Mouse (Mus musculus) liver, adult 2 months (tissue): ENCODE measurements at regions not wholly inside any gene's neighbourhood (a gene's known extent, or its start where the extent isn't known, plus 50 kb on each side); places are given as distances from the start of the nearest gene placed in this dataset.

Experiments
- DNase-seq: peaks from one replicate; pipeline ENCODE4 v3.0.0-alpha.2; 2011; ENCODE audit warnings: low read depth, low spot score; ENCODE audit errors: extremely low read depth
- H3K27ac ChIP-seq: fragments of 200-500 bp; replicated peaks from 2 replicates; pipeline ENCODE4 v1.5.1; 2012; ENCODE audit warnings: low read depth, mild to moderate bottlenecking, control low read depth, inconsistent platforms, low read length; ENCODE audit not compliant: insufficient read depth
- H3K27me3 ChIP-seq: fragments of 200-500 bp; 2 replicates; pipeline ENCODE4 v1.6.1; 2012; ENCODE audit warnings: mild to moderate bottlenecking, moderate library complexity, low read length, inconsistent platforms; ENCODE audit not compliant: control insufficient read depth, insufficient read depth
- H3K36me3 ChIP-seq: fragments of 200-500 bp; 2 replicates; pipeline ENCODE4 v1.6.1; 2012; ENCODE audit warnings: low read length, inconsistent platforms; ENCODE audit not compliant: control insufficient read depth, insufficient read depth
- H3K4me1 ChIP-seq: fragments of 200-500 bp; 2 replicates; pipeline ENCODE4 v1.6.1; 2011; ENCODE audit warnings: low read length; ENCODE audit not compliant: control insufficient read depth, insufficient read depth
- H3K4me3 ChIP-seq: fragments of 200-500 bp; 2 replicates; pipeline ENCODE4 v1.5.1; 2011; ENCODE audit warnings: low read depth, mild to moderate bottlenecking, control low read depth, low read length, moderate library complexity; ENCODE audit not compliant: insufficient read depth
- H3K79me2 ChIP-seq: fragments of 200-500 bp; 2 replicates; pipeline ENCODE4 v1.6.1; 2012; ENCODE audit warnings: inconsistent platforms, mild to moderate bottlenecking, low read length, moderate library complexity; ENCODE audit not compliant: control insufficient read depth, insufficient read depth
- H3K9ac ChIP-seq: fragments of 200-500 bp; 2 replicates; pipeline ENCODE4 v1.6.1; 2012; ENCODE audit warnings: low read depth, mild to moderate bottlenecking, control low read depth, inconsistent platforms, low read length
- CTCF ChIP-seq: fragments of 200-500 bp; IDR thresholded peaks from 2 replicates; pipeline ENCODE4 v1.5.1; 2011; ENCODE audit warnings: low read depth, low read length, control low read depth
- POLR2A ChIP-seq: fragments of 200-500 bp; IDR thresholded peaks from 2 replicates; pipeline ENCODE4 v1.6.1; 2011; ENCODE audit warnings: low read length, control low read depth; ENCODE audit not compliant: insufficient read depth; ENCODE audit errors: extremely low read depth
- WGBS: fragments of 180-500 bp; shearing (Covaris S2); methylation state at CpG from one replicate; pipeline ENCODE4 v1.1.7; 2018; 5-methylcytosine and 5-hydroxymethylcytosine counted together

DNA sequence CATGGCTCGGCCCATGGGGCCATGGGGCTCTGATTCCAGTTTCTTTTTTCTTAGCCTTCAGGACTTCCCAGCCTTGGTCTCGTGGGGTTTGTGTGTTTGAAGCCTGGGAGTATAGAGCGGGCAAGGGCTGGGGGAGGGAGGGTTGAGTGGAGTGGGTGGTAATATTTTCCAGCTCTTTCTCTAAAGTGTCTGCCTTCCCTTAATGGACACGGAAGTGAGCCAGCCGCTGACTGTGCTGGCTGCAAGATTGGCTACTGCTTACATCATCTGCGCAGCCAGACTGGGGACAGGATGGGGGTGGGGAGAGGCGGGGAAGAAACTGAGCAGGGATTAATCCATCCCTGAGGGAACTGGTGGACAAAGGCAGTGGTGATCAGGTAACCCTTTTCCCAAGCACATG, 52.3 kb downstream of the Tnp1 start:
- Histone ChIP-seq H3K4me1 (no peaks in the 10 kb centered on the region), H3K4me3 (no peak overlapping the region), H3K9ac (no peak overlapping the region), H3K27me3 (no peaks in the 10 kb centered on the region), H3K79me2 (no peaks in the 10 kb centered on the region), H3K36me3 (no peaks in the 10 kb centered on the region), H3K27ac (no peak overlapping the region)
- WGBS: 59% methylated on average over 7 of the region's 7 CpGs
- TF ChIP-seq POLR2A (no peak), CTCF (no peak)
- DNase-seq: no peak

- no peak for DNase-seq
- TF ChIP-seq POLR2A: no peak
- no peak for TF ChIP-seq CTCF
- Histone ChIP-seq H3K9ac (no peak overlapping the region), H3K36me3 (no peaks in the 10 kb centered on the region), H3K27ac (no peak overlapping the region), H3K79me2 (no peaks in the 10 kb centered on the region), H3K27me3 (no peaks in the 10 kb centered on the region), H3K4me1 (no peaks in the 10 kb centered on the region), H3K4me3 (no peak overlapping the region)
- WGBS: 27% methylated on average over 4 of the region's 4 CpGs
These were observed 55.5 kb downstream of the Tnp1 start for GRCm38 (mm10) chr1:72960241-72960653.

GRCm38 (mm10) chr1:72955387-72955786, 60.3 kb downstream of the Tnp1 start:
- WGBS: 70% methylated on average over 2 of the region's 2 CpGs
- Histone ChIP-seq H3K9ac (no peak overlapping the region), H3K27ac (no peak overlapping the region), H3K4me3 (no peak overlapping the region), H3K27me3 (no peaks in the 10 kb centered on the region), H3K36me3 (no peaks in the 10 kb centered on the region), H3K4me1 (no peaks in the 10 kb centered on the region), H3K79me2 (no peaks in the 10 kb centered on the region)
- no peak for DNase-seq
- TF ChIP-seq CTCF (no peak), POLR2A (no peak)

DNA sequence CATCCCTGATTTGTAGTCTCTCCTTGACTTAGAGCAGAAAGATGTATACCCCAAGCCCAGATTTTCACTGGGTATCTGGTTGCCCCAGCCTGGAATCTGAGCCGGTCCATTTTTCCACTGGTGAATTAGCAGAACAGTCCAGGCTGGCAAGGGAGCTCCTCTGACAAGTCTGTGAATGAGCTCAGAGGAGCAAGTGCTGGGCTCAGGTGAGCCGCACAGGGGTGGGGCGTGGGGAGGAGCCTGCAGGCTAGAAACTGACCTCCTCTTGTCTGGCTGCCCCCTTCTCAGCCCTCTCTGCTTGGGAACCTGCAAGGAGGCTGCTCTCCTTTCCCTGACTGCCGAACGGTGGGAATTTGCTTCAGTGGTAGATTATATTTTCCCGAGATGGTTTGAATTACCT, 62.8 kb downstream of the Tnp1 start:
- TF ChIP-seq POLR2A: no peak
- Histone ChIP-seq H3K27me3 (no peaks in the 10 kb centered on the region), H3K9ac (no peak overlapping the region), H3K4me1 (no peaks in the 10 kb centered on the region), H3K79me2 (no peaks in the 10 kb centered on the region), H3K27ac (no peak overlapping the region), H3K4me3 (no peak overlapping the region), H3K36me3 (no peaks in the 10 kb centered on the region)
- DNase-seq: no peak
- 35% methylated on average over 6 of the region's 6 CpGs for WGBS

DNA sequence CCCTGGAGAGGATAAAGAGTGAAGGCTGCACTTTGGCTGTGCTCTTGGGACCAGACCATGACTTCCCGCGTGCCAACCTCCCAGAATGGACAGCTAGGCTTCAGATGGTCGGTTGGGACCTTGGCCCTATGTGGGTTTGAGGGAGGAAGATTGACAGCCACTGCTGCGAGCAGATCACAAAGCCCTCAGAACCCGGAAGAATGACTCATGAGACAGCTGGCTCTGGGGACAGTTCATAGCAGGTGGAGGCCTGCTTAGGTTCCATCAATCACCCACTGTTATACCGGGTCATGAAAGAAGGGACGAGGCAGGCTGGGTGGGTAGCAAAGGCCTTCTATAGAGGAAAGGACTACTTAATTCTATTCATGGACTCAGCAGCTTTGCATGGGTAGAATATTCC, 63.9 kb downstream of the Tnp1 start:
- no peak for TF ChIP-seq POLR2A
- TF ChIP-seq CTCF: no peak
- Histone ChIP-seq H3K27ac (no peak overlapping the region), H3K36me3 (no peaks in the 10 kb centered on the region), H3K79me2 (no peaks in the 10 kb centered on the region), H3K4me1 (no peaks in the 10 kb centered on the region), H3K9ac (no peak overlapping the region), H3K4me3 (no peak overlapping the region), H3K27me3 (no peaks in the 10 kb centered on the region)
- WGBS: 81% methylated on average over 7 of the region's 7 CpGs
- DNase-seq: no peak

DNA sequence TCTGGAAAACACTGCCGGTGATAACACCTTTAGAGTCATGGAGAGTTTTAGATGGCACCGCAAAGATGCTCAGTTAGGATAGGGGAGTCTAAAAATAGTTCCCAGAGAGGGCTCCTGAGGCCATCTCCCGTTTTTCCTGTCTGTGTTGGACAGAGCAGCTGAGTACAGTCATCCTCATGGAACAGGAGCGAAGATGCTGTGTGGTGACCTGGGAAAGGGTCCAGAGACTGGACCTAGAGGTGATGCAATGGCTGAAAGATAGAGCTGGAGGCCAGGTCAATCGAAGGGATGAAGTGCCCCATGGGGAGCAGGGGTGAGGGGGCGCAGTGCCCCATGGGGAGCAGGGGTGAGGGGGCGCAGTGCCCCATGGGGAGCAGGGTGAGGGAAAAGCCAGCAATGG, 64.3 kb downstream of the Tnp1 start:
- no peak for DNase-seq
- H3K4me1 ChIP-seq: no peaks in the 10 kb centered on the region
- 79% methylated on average over 7 of the region's 7 CpGs for WGBS
- H3K4me3 ChIP-seq: no peak overlapping the region
- TF ChIP-seq POLR2A (no peak), CTCF (no peak)
- H3K79me2 ChIP-seq: no peaks in the 10 kb centered on the region
- H3K9ac ChIP-seq: no peak overlapping the region
- H3K27me3 ChIP-seq: 0 out of 2 replicates have a peak, but pooled peaks cover under 1% of the 10 kb centered on the region
- no peaks in the 10 kb centered on the region for H3K36me3 ChIP-seq
- H3K27ac ChIP-seq: no peak overlapping the region

- Histone ChIP-seq H3K4me3 (no peak overlapping the region), H3K36me3 (no peaks in the 10 kb centered on the region), H3K27ac (no peak overlapping the region), H3K79me2 (no peaks in the 10 kb centered on the region), H3K9ac (no peak overlapping the region), H3K27me3 (0 out of 2 replicates have a peak, but pooled peaks cover 3% of the 10 kb centered on the region), H3K4me1 (no peaks in the 10 kb centered on the region)
- TF ChIP-seq CTCF: no peak
- TF ChIP-seq POLR2A: no peak
- 24% methylated on average over 4 of the region's 4 CpGs for WGBS
- DNase-seq: no peak
These were observed 69.5 kb downstream of the Tnp1 start for GRCm38 (mm10) chr1:72946235-72946634.
